Mouse (Mus musculus) heart, postnatal 4 days (tissue): Measurements from ENCODE around the gene Clmp. TPM values are rescaled to one million over a fixed set of nuclear protein-coding genes. Genes with fewer than 3 reads are reported as not detected.

Experiments
- DNase-seq: peaks from one replicate; pipeline ENCODE4 v3.0.0; 2021
- total RNA-seq, 2 experiments: library from RNA; stranded (reverse); gene quantifications; 2 replicates each; pipeline ENCODE4 v1.2.3; 2021

Gene Clmp
- total RNA-seq: 10 to 100 TPM in 1 of 2 experiments, 1 to 10 TPM in 1; 9.5 to 10.6 TPM

DNA sequence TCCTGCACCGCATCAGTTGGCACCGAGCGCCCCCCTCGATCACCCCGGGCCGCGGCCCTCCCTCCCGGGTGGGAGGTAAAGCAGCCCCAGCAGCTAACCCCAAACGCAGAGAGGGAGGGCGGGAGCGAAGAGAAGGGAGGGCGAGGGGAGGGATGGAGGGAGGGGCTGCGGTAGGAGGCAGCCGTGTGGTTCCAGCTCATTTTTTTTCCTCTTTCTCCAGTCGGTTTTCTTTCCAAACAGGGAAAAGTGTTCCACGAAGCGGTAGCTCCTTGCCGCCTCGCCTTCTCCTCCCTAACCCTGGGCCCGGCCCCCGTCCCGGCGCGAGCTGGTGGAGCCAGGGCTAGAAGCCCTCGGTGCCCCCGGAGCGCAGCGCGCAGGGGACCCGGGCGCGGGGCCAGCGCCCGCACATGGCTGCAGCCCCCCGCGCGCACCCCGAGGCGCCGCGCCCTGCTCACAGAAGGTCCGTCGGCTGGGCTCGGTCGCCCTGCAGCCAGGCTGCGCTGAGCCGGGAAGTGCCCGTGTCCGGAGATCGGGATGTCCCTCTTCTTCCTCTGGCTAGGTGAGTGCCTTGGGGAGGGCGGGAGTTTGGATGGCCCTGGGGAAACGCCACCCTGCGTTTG, at the start of gene Clmp:
Gene Clmp, plus strand, starts transcription at position 162 of the 620 bp plus-strand sequence.
- DNase-seq: peak; percentile 34

- peak; percentile 80 for DNase-seq
These were observed 49.7 kb upstream of the Clmp start for GRCm38 (mm10) chr9:40636054-40636453.

DNA sequence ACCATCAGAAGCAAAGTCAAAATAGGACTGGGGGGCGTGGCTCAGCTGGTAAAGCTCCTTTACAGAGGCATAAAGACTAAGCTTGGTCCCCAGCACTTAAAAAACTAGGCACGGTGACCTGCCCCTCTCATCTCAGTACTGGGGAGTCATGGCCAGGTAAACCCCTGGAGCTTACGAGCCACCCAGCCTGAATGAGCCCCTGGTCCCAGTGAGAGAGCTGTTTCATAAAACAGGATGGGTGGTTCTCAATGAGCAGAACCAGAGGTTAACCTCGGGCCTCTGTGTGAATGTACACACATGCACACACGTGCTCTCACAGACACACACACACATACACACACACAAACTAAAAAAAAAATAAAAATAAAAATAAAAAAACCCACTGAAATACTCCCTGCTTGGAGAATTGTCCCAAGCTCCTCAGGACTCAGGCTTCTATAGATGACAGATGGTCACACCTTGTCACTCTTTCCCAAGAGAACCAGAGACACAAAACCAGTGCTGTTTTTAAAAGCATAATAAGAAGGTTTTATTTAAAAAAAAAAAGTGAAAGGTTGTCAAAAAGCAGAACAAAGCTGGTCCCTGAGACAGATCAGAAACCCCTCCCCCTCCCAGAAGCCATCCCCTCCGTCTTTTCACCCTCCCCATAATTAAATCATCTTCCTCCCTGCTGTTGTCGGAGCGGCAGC, 47.9 kb upstream of the Clmp start:
- DNase-seq: no peak

DNA sequence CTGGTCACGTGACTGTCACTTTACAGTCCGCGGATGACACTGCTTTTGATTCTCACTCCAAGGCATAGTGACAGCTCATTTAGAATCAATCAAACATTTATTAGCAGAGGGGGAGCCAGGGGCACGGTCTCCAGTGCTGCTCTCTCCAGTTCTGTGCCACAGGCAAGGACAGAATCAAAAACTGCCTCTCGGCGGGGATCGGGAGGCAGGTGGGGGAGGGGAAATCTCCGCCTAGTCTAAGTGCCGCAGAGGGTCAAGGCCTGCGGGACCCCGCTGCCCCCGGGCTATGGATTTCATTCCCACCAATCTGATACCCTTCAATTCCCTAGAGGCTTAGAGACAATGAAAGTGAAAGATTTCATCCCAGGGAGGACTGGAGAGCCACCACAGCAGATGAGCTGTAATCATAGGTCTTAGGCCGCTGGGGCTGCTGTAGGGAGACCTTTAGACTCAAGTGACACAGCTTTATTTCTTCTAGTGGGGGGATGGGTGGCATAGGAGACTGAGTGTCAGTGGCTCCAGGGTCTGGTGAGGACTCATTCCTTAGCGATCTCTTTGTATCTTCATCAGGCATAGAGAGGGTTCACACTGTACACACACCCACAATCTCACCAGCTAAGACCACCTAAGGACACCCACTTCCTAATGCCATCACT, 47.2 kb upstream of the Clmp start:
- DNase-seq: peak; percentile 43

DNA sequence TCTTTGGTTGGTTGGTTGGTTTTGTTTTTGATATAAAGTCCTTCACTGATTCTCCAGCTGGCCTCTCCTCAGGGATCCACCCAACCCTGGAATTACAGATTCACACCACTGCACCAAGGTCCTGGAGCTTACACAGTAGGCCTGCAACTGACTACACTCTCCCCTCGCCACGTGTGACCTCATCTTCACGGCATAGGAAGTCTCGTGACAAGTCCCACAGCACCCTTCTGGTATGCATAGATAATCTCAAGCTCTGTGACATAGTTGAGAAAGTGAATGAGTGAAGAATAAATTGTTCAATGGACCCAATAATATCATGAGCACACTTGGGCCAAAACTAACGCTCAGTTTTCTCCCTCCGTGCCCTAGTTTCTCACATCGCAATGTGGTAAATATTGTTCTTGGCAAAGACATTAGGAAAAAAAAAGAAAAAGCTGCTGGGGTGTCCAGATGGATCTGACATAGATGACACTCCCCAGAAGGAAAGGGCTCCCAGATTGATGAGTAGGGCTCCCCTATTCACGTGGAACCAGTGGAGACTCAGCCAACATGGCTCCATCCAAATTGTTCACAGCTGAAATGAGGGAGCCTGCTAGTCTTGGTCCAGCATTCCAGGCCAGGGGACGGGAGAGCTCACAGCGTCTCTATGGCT, 46.1 kb upstream of the Clmp start:
- DNase-seq: no peak

GRCm38 (mm10) chr9:40641318-40641717, 44.4 kb upstream of the Clmp start:
- no peak for DNase-seq

DNA sequence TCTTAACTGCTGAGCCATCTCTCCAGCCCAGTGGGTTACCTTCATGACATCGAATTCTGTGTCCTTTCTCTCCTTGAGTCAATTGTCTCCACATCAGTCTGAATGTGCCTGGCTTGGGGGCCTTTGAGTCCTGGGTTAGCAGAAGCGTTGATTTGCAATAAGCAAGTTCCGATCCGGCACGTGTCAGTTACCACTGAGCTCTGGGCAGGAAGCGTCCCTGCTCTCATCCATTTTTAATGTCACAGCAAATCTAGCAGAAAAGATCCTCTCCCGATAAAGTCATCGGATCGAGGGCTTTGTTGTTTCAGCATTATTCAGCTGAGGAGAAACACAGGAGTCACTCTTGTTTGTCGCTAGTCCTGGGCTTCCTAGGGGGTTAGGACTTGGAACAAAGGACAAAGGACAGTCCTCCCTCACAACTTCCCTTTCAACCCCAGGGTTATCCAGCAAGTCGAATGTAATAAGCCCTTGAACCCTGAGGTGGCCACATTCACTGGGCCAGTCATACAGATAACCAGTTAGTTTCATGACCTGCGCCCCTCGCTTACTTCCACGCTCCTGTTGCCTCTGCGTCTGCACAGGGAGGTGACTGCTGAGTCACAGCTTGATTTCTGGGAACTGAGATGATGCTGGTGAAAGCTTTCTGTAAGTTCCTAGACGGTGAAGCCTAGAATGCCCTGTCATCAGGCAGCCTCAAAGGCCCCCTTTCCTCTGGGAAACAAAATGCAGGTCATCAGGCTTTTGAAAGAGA, 43.1 kb upstream of the Clmp start:
- no peak for DNase-seq

- DNase-seq: no peak
These were observed 36.3 kb upstream of the Clmp start for GRCm38 (mm10) chr9:40649444-40649843.

GRCm38 (mm10) chr9:40649983-40650382, 35.8 kb upstream of the Clmp start:
- no peak for DNase-seq

GRCm38 (mm10) chr9:40651239-40651859, 34.4 kb upstream of the Clmp start:
- no peak for DNase-seq

GRCm38 (mm10) chr9:40652757-40653156, 33.0 kb upstream of the Clmp start:
- no peak for DNase-seq

- no peak for DNase-seq
These were observed 19.5 kb upstream of the Clmp start for GRCm38 (mm10) chr9:40666190-40666803.

GRCm38 (mm10) chr9:40670313-40670712, 15.4 kb upstream of the Clmp start, which contains the start of gene Gm21915:
Gene Gm21915, plus strand, starts transcription at chr9:40670613.
- DNase-seq: no peak

DNA sequence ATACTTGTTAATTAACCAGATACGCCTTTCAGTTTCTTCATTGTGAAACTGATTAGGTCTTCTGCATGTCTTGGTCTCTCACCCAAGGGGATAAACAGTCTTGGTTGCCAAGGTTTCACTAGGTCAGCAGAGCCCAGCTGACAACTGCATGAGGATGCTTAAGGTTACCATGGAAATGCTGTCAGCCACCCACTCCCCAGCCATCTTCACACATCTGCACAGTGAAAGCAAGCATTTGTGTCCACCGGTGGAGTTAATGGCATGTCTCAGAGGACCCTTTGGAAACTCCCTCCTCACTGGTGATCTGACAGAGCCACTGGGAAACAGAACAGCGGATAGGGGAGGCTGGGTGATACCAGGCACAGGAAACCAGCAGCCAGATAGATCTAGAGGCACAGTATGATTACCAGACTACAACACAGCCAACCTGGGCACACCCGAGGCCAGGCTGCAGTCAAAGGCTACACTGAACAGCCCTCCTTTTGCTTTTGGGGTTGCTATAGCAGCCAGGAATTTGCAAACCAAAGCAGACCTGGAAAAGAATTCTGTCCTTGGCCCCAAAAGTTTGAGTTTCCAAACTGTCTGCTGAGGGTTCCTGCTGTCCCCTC, 14.3 kb upstream of the Clmp start:
- DNase-seq: no peak

- DNase-seq: no peak
These were observed 10.4 kb upstream of the Clmp start for GRCm38 (mm10) chr9:40675203-40675958.

DNA sequence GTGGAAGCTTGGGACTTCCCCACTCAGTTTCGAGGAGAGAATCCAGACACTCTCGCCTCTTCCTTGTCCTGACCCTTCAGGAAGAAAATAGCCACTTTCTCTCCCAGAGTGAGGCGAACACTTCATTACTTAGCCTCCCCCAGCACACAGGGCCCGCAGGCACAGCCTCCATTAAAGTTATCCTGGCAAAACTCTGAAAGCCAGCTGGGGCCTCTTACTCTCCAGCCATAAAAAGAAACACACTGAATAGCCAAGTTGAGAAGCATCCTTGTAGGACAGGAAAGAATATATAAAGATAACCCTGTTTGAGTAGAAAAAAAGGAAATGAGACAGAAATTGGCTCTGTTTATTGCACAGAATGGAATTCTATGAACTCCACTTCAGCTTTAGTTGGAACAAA, 7.1 kb upstream of the Clmp start:
- DNase-seq: no peak

- peak; percentile 42 for DNase-seq
These were observed 698 bp downstream of the Clmp start for GRCm38 (mm10) chr9:40686421-40686899.

DNA sequence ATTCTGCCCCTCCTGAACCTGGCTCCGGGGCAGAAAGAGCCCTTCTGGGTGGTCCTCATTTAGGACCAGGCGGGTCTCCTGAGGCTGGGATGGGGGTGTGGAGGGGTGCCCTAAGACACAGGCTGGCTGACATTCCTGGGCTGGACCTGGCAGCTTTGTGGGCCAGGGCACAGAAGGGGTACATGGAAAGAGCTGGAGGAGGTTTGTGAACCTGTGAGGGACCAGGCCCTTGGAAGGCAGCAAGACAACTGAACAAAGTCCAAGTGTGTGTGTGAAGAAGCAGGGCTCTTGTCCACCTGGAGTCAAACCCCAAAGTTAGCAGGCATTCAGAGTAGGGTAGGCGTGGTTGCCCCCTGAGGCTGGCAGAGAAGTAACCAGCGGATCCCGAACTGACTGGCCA, 1.3 kb downstream of the Clmp start:
- DNase-seq: no peak

GRCm38 (mm10) chr9:40687553-40687952, 1.8 kb downstream of the Clmp start:
- no peak for DNase-seq

DNA sequence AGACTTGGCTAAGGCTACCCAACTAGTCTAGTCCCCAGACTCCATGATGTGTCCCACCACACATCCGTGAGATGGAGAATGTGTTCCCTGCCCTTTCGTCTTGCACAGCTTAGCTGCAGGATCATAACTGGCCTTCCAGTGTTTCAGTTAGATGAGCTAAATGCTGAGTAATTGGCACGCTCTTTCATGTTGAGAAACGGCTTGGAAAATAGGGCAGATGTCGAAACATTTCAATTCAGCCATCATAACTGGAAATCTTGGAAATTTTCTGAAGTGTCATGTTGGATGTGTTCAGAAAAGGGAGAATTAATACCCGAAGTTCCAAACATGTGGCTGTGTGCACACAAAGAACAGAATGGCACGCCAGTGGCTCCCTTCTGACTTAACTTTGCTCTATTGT, 4.7 kb downstream of the Clmp start:
- no peak for DNase-seq
